Mouse (Mus musculus) spleen, postnatal 36 days (tissue): Measurements from ENCODE around the gene Psmb7.

Source experiments
- DNase-seq, 2 experiments: peaks; one replicate each; pipeline ENCODE4 v3.0.0; 2022; ENCODE audit warnings: low spot score in 2 of 2, mixed read lengths in 1 of 2

The Psmb7 gene

DNA sequence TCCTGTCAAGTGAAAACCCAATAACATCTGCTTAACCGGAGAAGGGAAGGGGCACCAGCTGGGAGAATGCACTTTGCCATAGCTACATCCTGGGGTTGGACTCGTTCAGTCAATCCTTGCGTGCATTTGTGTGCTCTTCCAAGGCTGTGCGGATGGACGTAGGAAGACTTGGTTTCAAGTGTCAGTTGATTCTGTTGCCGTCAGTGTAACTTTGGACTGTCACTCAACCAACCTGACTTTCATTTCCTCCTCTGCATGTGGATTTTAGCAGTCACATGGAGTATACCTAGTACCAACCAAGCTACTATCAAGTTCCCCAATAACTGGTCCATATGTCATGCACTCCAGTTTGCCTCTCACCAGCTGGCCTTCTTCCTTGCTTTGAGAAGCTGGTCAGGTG is 98.9 kb downstream of the Psmb7 start:
- peak in 1 of 2 experiments; percentile 17 for DNase-seq

DNA sequence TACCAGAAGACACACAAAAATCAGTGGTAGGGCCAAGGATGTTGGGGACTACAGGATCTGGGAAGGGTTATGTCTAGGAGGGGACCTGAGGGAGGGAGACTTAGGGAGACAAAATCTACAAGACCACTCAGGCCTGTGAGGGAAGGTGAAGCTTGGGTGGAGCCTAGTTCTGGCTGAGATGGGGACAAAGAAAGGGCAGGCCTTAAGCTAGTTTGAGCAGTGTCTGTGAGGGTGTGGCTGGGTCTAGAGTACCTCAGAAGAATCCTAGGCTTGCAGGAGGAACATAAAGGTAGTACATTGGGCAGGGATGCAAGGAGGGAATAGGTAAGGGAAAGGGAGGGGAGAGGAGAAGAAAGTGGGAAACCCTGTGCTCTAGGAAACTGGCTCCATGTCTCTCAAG is 99.5 kb downstream of the Psmb7 start:
- DNase-seq, result no peak

DNA sequence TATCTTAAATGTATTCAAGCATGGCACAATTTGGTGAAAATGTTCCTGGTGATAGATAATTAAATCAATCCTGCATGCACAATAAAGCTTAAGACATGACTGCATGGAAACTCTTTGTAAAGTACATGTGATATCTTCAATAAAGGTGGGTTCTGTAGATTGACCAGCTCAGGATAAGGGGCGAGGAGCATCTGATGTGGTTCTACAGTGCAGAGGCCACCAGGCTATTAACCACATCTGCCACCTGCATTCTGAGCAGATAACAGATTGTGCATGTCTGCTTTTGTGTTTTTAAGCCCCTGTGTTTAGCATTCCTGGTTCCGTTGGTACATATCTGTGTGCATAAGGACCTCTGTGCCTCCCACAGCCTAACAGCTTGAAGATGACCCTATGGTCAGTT is 100.7 kb downstream of the Psmb7 start:
- no peak for DNase-seq

DNA sequence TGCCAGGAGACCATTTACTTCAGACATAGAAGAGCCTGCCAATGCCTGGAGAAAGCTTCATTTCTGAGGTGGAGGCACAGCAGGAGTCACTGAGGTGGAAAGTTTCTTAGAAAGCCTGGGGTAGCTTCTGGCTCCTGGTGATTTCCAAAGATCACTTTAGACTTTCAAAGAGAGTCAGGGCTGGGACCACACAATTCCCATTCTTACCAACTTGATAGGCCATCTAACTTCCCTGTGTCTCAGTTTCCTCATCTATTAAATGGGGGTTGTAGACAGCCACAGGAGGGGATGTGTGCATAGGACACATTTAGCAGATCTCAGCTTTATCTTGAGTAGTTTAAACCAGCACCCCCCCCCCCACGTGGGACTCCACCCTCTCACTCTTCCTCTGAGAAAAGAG is 101.5 kb downstream of the Psmb7 start:
- DNase-seq, result no peak

DNA sequence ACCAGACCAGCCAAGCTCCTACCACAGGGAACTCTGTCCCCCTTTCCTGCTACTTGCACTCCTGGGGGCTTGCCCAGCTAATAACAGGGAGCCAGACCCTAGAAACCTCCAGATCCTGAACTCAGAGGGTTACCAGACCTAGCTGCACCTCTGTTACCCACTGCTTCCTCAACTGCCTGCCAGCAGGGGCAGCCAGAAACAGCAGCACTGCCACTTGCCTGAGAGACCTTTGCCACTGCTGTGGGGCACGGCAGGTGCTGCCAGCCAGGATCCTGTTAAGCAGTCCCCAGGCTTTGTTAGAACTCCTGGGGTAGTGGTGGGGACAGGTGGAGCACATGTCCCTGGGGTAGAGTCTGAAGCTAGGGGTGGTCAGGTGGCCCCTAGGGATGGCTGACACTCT is 102.3 kb downstream of the Psmb7 start:
- DNase-seq, result peak in 1 of 2 experiments; percentile 20

DNA sequence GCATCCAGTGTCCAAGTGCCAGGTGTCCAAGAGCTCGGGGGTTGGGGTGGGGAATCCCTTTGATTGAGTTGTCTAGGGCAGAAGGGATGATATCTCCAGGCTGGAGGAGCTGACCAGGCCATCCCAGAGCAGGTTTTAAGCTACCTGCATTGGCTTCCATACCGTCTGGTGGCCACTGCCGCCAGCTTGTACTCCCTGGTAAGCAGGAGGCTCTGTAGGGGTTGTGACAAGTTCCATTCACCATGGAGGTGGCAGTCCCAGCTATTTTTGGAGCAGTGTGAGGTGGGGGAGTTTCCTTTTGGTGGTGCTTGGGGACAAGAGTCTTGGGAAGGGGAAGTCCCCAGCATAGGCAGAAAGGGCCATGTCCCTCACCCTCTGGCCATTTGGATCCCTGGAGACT is 102.8 kb downstream of the Psmb7 start:
- DNase-seq, result peak; percentile 19 to 27

DNA sequence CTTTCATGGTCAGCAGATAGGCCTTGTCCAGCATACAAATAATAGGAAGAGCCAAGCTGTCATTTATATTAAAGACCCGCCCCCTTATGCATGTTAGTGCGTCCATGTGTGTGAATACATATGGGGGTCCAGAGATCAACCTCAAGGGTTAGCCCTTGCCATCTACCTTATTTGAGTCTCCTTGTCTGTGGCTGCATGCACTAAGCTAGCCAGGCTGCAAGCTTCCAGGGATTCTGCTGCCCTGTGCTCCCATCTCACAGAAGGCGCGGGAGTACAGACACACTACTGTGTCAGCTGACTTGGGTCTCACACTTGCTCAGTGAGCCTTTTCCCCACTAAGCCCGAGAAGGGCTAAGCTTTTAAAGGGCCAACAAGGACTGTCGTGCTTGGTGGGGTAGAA is 103.2 kb downstream of the Psmb7 start:
- no peak for DNase-seq

DNA sequence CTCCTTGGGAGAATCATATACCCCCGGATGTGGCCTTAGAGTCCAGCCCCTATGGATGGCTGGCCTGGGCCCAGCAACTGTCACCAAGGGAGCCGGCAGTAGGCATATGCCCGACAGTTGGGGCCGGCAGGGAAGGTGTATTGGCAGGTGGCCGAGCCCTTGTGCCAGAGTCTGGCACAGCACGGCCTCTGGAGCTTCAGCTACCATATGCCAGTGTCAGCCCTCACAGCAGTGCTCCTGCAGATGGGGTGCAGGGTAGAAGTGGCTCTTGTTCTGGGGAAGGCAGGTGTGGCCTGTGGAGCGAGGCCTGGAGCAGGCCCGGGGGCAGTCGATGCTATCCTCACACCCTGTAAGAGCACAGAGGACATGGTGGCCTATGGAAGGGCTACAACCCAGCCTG is 104.2 kb downstream of the Psmb7 start:
- DNase-seq, result no peak
